Mouse (Mus musculus) neural tube, embryonic 15.5 days (tissue): ENCODE results near the gene Pank4. TPM values are rescaled to one million over a fixed set of nuclear protein-coding genes. Genes with fewer than 3 reads are reported as not detected.

Experiments
- ATAC-seq: fragments of 200-750 bp; cut with Nextera tagmentation; 2 replicates; pipeline ENCODE4 v1.8.0; 2017; ENCODE audit warnings: mild to moderate bottlenecking, moderate TSS enrichment, moderate library complexity; ENCODE audit not compliant: low FRiP score
- H3K27ac ChIP-seq: fragments of 300-500 bp; sonication (generic); replicated peaks from 2 replicates; pipeline ENCODE4 v1.5.1; 2015; ENCODE audit warnings: mild to moderate bottlenecking, inconsistent platforms
- H3K27me3 ChIP-seq: fragments of 300-500 bp; sonication (generic); replicated peaks from 2 replicates; pipeline ENCODE4 v1.6.1; 2015; ENCODE audit warnings: inconsistent platforms
- H3K36me3 ChIP-seq: fragments of 300-500 bp; sonication (generic); 2 replicates; pipeline ENCODE4 v1.6.1; 2015; ENCODE audit warnings: inconsistent platforms
- H3K4me1 ChIP-seq: fragments of 300-500 bp; sonication (generic); 2 replicates; pipeline ENCODE4 v1.6.1; 2015; ENCODE audit warnings: inconsistent platforms
- H3K4me2 ChIP-seq: fragments of 300-500 bp; sonication (generic); 2 replicates; pipeline ENCODE4 v1.6.1; 2015; ENCODE audit warnings: inconsistent platforms, mild to moderate bottlenecking, moderate library complexity
- H3K4me3 ChIP-seq: fragments of 300-500 bp; sonication (generic); replicated peaks from 2 replicates; pipeline ENCODE4 v1.5.1; 2015; ENCODE audit warnings: mild to moderate bottlenecking, inconsistent platforms
- H3K9ac ChIP-seq: fragments of 300-500 bp; sonication (generic); replicated peaks from 2 replicates; pipeline ENCODE4 v1.6.1; 2015; ENCODE audit warnings: mild to moderate bottlenecking, inconsistent platforms
- H3K9me3 ChIP-seq: fragments of 300-500 bp; sonication (generic); replicated peaks from 2 replicates; pipeline ENCODE4 v1.6.1; 2016; ENCODE audit warnings: inconsistent platforms
- WGBS: fragments of 180-500 bp; shearing (Covaris S2); methylation state at CpG from one replicate; pipeline ENCODE4 v1.1.7; 2015; ENCODE audit warnings: mixed read lengths; 5-methylcytosine and 5-hydroxymethylcytosine counted together
- polyA plus RNA-seq: library from polyadenylated mRNA; unstranded; fragments of >200 nt; fragmentation: Nextera tagmentation; extraction: Ambion mirVana; gene quantifications from 2 replicates; pipeline ENCODE4 v1.2.1, GENCODE M21; 2015

The Pank4 gene
- 37.4 and 40.6 TPM in 2 replicates for polyA plus RNA-seq

GRCm38 (mm10) chr4:154963901-154964580 lies at the start of gene Pank4:
Gene Pank4, plus strand, starts transcription at chr4:154964123.
- Histone ChIP-seq H3K9ac (peak within 1 kb of the TSS; percentile 80), H3K36me3 (peaks cover 2% of the 10 kb centered on the region), H3K9me3 (no peaks in the 10 kb centered on the region), H3K27ac (peak within 1 kb of the TSS; percentile 91), H3K4me3 (peak within 1 kb of the TSS; percentile 86), H3K27me3 (peaks cover 6% of the 10 kb centered on the region), H3K4me2 (peak within 1 kb of the TSS; percentile 89), H3K4me1 (peaks cover 70% of the 10 kb centered on the region)
- ATAC-seq: peak; percentile 91
- under 1% methylated on average over 61 of the region's 66 CpGs for WGBS

GRCm38 (mm10) chr4:154914252-154914651 lies 49.7 kb upstream of the Pank4 start:
- H3K4me2 ChIP-seq: no peak overlapping the region
- no peak for ATAC-seq
- H3K9ac ChIP-seq: no peak overlapping the region
- no peaks in the 10 kb centered on the region for H3K9me3 ChIP-seq
- H3K36me3 ChIP-seq: no peaks in the 10 kb centered on the region
- H3K4me1 ChIP-seq: peaks cover 8% of the 10 kb centered on the region
- no peaks in the 10 kb centered on the region for H3K27me3 ChIP-seq
- WGBS: 95% methylated on average over 4 of the region's 4 CpGs
- no peak overlapping the region for H3K4me3 ChIP-seq
- no peak overlapping the region for H3K27ac ChIP-seq

- Histone ChIP-seq H3K27me3 (no peaks in the 10 kb centered on the region), H3K36me3 (no peaks in the 10 kb centered on the region), H3K27ac (no peak overlapping the region), H3K4me3 (no peak overlapping the region), H3K4me2 (no peak overlapping the region), H3K9ac (no peak overlapping the region), H3K9me3 (no peaks in the 10 kb centered on the region), H3K4me1 (peaks cover 8% of the 10 kb centered on the region)
- WGBS: 78% methylated on average over 3 of the region's 3 CpGs
- ATAC-seq: no peak
Measured at GRCm38 (mm10) chr4:154914707-154915106, 49.2 kb upstream of the Pank4 start.

GRCm38 (mm10) chr4:154915286-154915685 lies 48.6 kb upstream of the Pank4 start:
- WGBS: 87% methylated on average over 10 of the region's 10 CpGs
- H3K9me3 ChIP-seq: no peaks in the 10 kb centered on the region
- H3K36me3 ChIP-seq: no peaks in the 10 kb centered on the region
- H3K27me3 ChIP-seq: no peaks in the 10 kb centered on the region
- peaks cover 8% of the 10 kb centered on the region for H3K4me1 ChIP-seq
- H3K9ac ChIP-seq: no peak overlapping the region
- no peak overlapping the region for H3K4me2 ChIP-seq
- no peak for ATAC-seq
- no peak overlapping the region for H3K27ac ChIP-seq
- H3K4me3 ChIP-seq: no peak overlapping the region

- no peak for ATAC-seq
- no peaks in the 10 kb centered on the region for H3K4me1 ChIP-seq
- WGBS: 86% methylated on average over 4 of the region's 4 CpGs
- no peak overlapping the region for H3K27ac ChIP-seq
- no peak overlapping the region for H3K9ac ChIP-seq
- no peak overlapping the region for H3K4me2 ChIP-seq
- no peaks in the 10 kb centered on the region for H3K9me3 ChIP-seq
- no peaks in the 10 kb centered on the region for H3K36me3 ChIP-seq
- H3K4me3 ChIP-seq: no peak overlapping the region
- H3K27me3 ChIP-seq: no peaks in the 10 kb centered on the region
Measured at GRCm38 (mm10) chr4:154916662-154917061, 47.3 kb upstream of the Pank4 start.

- WGBS: 79% methylated on average over 4 of the region's 4 CpGs
- ATAC-seq: no peak
- Histone ChIP-seq H3K4me3 (no peak overlapping the region), H3K9ac (no peak overlapping the region), H3K36me3 (no peaks in the 10 kb centered on the region), H3K4me2 (no peak overlapping the region), H3K27ac (no peak overlapping the region), H3K4me1 (no peaks in the 10 kb centered on the region), H3K27me3 (no peaks in the 10 kb centered on the region), H3K9me3 (no peaks in the 10 kb centered on the region)
Measured at GRCm38 (mm10) chr4:154922291-154922690, 41.6 kb upstream of the Pank4 start.

GRCm38 (mm10) chr4:154922931-154923330 lies 41.0 kb upstream of the Pank4 start:
- no peak for ATAC-seq
- Histone ChIP-seq H3K9ac (no peak overlapping the region), H3K9me3 (no peaks in the 10 kb centered on the region), H3K4me3 (no peak overlapping the region), H3K36me3 (no peaks in the 10 kb centered on the region), H3K27ac (no peak overlapping the region), H3K4me2 (no peak overlapping the region), H3K4me1 (no peaks in the 10 kb centered on the region), H3K27me3 (no peaks in the 10 kb centered on the region)
- WGBS: 90% methylated on average over 5 of the region's 5 CpGs

- 59% methylated on average over 4 of the region's 4 CpGs for WGBS
- Histone ChIP-seq H3K27ac (no peak overlapping the region), H3K36me3 (no peaks in the 10 kb centered on the region), H3K9ac (no peak overlapping the region), H3K4me1 (no peaks in the 10 kb centered on the region), H3K9me3 (no peaks in the 10 kb centered on the region), H3K4me3 (no peak overlapping the region), H3K27me3 (no peaks in the 10 kb centered on the region), H3K4me2 (no peak overlapping the region)
- no peak for ATAC-seq
Measured at GRCm38 (mm10) chr4:154925413-154925812, 38.5 kb upstream of the Pank4 start.

GRCm38 (mm10) chr4:154926969-154927898 lies 36.7 kb upstream of the Pank4 start:
- Histone ChIP-seq H3K9ac (no peak overlapping the region), H3K4me3 (no peak overlapping the region), H3K4me1 (no peaks in the 10 kb centered on the region), H3K4me2 (peak overlapping the region; percentile 13; the same call in 1 of the 2 replicates), H3K36me3 (no peaks in the 10 kb centered on the region), H3K27me3 (no peaks in the 10 kb centered on the region), H3K9me3 (no peaks in the 10 kb centered on the region), H3K27ac (no peak overlapping the region)
- ATAC-seq: no peak
- WGBS: 64% methylated on average over 9 of the region's 9 CpGs

GRCm38 (mm10) chr4:154927899-154928337 lies 36.0 kb upstream of the Pank4 start:
- WGBS: 72% methylated on average over 5 of the region's 5 CpGs

GRCm38 (mm10) chr4:154928395-154929087 lies 35.4 kb upstream of the Pank4 start, which contains the start of gene Tnfrsf14:
Gene Tnfrsf14, minus strand, starts transcription at chr4:154928563.
- peak within 1 kb of the TSS; percentile 13; the same call in 1 of the 2 replicates for H3K4me2 ChIP-seq
- H3K4me3 ChIP-seq: no peak within 1 kb of the TSS
- ATAC-seq: no peak
- H3K36me3 ChIP-seq: no peaks in the 10 kb centered on the region
- 50% methylated on average over 12 of the region's 12 CpGs for WGBS
- no peak within 1 kb of the TSS for H3K27ac ChIP-seq
- H3K4me1 ChIP-seq: no peaks in the 10 kb centered on the region
- H3K9me3 ChIP-seq: no peaks in the 10 kb centered on the region
- no peak within 1 kb of the TSS for H3K9ac ChIP-seq
- no peaks in the 10 kb centered on the region for H3K27me3 ChIP-seq

More at GRCm38 (mm10) chr4:154927899-154928337, 36.0 kb upstream of the Pank4 start:
- Histone ChIP-seq H3K4me1 (no peaks in the 10 kb centered on the region), H3K27ac (no peak overlapping the region), H3K9ac (no peak overlapping the region), H3K9me3 (no peaks in the 10 kb centered on the region), H3K4me3 (no peak overlapping the region), H3K36me3 (no peaks in the 10 kb centered on the region), H3K27me3 (no peaks in the 10 kb centered on the region), H3K4me2 (peak overlapping the region; percentile 13; the same call in 1 of the 2 replicates)
- ATAC-seq: no peak
